Mouse (Mus musculus) brain, adult 10 weeks (tissue): ENCODE data around the gene Neu1. TPM values are rescaled to one million over a fixed set of nuclear protein-coding genes. Genes with fewer than 3 reads are reported as not detected.

Experiments used
- polyA plus RNA-seq: library from polyadenylated mRNA; stranded (reverse); fragments of 350-450 nt; fragmentation: Illumina TruSeq; extraction: RNeasy Lipid Tissue Mini Kit (QIAGEN cat#74804); gene quantifications from one replicate; pipeline ENCODE4 v1.2.3, GENCODE M21; 2015; ENCODE audit warnings: low read depth, low replicate concordance

The Neu1 gene
- 51.2 TPM for polyA plus RNA-seq

DNA sequence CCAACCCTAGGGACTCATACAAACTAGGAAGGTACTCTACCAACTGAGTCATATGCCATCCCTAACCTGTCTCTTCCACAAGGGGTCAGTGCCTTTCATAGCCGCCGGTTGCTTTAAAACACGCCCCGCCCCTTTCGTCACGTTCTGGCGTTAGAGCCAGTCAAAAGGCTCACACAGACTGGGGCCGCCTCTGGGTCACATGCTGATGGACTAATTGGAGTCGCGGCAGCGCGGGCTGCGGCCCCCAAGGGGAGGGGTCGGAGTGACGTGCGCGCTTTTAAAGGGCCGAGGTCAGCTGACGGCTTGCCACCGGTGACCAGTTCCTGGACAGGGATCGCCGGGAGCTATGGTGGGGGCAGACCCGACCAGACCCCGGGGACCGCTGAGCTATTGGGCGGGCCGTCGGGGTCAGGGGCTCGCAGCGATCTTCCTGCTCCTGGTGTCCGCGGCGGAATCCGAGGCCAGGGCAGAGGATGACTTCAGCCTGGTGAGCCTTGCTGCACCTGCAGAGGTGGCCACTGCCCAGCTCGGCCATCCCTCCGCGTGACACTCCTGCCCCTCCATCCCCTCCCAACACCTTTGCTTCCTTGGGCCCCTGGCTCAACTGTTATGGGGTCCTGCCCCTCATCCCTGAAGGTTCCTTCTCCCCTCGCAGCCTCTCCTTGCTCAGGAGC, at the start of gene Neu1:
Neu1 (plus strand) TSS at position 193 of the 674 bp plus-strand sequence.

GRCm38 (mm10) chr17:34881683-34882310, 49.3 kb upstream of the Neu1 start, which contains the start of gene Gm20547:
Gene Gm20547 (minus strand): TSS chr17:34882042.

GRCm38 (mm10) chr17:34898160-34898586, 32.9 kb upstream of the Neu1 start, which contains the start of the genes C2 and Ehmt2:
Gene C2 (minus strand): TSS chr17:34898265.
Gene Ehmt2 (plus strand): TSS chr17:34898469.

DNA sequence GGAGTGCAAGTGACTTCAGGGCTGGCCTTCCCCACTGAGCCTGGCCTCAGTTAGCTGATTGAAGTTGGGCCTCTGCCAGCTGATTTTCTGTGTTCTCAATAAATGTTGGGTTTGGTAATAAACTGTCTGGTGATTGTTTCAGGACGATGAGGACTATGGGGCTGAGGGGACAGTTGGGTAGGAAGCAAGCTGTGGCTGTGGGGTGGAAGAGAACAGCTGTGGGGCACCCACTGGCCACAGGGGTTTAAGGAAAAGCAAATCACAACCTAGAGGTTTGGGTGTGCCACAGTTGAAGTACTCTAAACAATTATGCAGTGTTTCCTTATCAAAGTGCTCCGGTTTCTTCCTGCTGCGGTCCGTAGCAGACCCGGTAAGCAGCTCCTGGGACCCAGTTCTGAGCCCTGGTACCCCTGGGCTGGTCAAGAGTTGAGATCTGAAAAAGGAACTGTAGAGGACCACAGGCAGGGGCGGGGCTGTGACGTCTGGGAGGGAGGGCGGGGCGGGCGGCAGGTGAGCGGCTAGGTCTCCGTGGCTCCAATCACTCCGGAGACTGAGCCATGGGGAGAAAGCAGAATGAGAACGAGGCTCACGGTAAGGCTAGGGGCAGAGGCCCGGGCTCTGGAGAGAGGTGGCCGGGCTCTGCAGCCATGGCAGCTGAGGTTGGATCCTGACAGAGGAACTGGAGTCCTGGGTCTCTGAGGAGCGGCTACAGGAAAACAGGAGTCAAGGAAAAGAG, 17.0 kb upstream of the Neu1 start, which contains the start of gene Slc44a4:
Slc44a4 (plus strand) TSS at position 537 of the 736 bp plus-strand sequence.

DNA sequence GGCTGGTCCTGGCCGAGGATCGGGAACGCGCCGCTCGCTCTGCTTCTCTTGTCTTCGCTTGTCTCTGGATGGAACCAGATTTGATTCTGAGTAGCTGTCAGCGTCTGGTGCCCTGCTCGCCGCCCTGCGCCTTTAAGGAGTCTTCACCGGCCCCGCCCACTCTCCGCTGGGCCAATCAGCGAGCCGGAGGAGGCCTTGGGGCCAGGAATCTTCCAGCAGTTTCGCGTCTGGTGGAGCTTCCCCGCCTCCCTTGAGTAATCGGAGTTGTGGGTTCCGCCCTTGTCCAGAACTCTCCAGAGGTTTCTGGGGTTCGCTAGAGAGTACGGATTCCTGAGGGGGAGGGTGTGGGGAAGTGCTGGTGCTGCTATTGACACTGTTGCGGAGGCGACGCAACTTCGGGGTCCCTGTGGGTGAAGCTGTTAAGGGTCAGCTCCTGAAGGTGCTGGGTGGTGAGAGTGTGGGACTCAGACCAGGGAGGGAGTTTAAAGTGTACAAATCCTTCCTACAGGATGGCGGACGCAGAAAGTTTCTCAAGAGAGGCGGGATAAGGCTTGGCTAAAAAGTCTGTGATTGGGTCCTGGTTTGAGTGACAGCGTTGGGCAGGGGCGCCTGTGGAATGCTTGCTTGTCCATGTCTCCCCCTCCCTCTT, 28.2 kb downstream of the Neu1 start, which contains the start of gene Hspa1b:
Hspa1b (minus strand) TSS at position 109 of the 649 bp plus-strand sequence.

GRCm38 (mm10) chr17:34969822-34970221, 38.8 kb downstream of the Neu1 start, which contains the start of gene Gm20481:
Gene Gm20481 (plus strand): TSS chr17:34969912.

DNA sequence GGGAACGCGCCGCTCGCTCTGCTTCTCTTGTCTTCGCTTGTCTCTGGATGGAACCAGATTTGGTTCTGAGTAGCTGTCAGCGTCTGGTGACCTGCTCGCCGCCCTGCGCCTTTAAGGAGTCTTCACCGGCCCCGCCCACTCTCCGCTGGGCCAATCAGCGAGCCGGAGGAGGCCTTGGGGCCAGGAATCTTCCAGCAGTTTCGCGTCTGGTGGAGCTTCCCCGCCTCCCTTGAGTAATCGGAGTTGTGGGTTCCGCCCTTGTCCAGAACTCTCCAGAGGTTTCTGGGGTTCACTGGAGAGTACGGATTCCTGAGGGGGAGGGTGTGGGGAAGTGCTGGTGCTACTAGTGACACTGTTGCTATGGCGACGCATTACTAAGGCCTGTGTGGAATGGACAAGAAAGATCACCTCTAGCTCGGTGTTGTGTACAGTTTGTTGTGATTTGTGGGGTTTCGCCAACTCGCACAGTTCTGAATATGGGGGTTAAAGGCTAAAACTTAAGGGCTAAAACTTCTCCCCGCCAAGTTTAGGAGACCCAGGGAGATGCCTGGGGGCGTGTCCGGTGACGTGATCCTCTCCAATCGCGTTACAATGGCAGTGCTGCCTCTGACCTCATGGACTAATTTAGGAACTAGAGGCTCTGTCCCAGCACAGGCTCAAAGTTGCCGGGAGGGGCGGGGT, 41.2 kb downstream of the Neu1 start, which contains the start of the genes Hspa1a and Hspa1l:
Hspa1a (minus strand) TSS at position 88 of the 681 bp plus-strand sequence.
Hspa1l (plus strand) TSS at position 635 of the 681 bp plus-strand sequence.

DNA sequence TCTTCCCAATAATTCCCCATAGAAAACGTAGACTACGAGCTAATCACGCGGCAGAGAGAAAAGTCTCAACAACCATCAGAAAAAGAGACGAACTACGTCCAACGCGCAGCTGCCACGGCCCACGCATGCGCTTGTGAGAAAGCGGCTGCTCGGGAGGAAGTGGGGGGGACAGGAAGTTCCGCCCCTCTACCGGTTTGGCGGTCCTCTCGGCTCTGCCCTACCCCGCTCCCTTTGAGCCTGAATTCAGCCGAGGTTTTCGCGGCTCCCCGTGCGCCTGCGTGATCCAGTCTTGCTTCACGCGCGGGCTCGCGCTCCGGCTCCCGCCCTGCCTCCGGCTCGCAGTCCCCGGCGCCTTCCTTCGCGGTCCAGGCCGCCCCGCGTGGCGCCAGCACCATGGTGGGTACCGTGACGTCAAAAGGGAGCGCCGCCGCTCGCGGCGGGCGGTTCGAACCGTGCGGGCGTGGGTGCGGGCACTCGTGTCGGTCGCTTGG, 50.7 kb downstream of the Neu1 start, which contains the start of gene Lsm2:
Lsm2 (plus strand) TSS at position 173 of the 491 bp plus-strand sequence.

Other genes starting within 250 kb of the Neu1 start
- 10.9 TPM for gene C4b, start 187.4 kb upstream of the Neu1 start, polyA plus RNA-seq
- gene Cyp21a1, start 126.7 kb upstream of the Neu1 start, polyA plus RNA-seq: not detected
- 67.9 TPM for gene Stk19, start 94.3 kb upstream of the Neu1 start, polyA plus RNA-seq
- 37.4 TPM for gene Dxo, start 94.2 kb upstream of the Neu1 start, polyA plus RNA-seq
- gene Skiv2l, start 81.0 kb upstream of the Neu1 start, polyA plus RNA-seq: 47.0 TPM
- gene Nelfe, start 80.9 kb upstream of the Neu1 start, polyA plus RNA-seq: 35.3 TPM
- 0.31 TPM for gene Cfb, start 68.7 kb upstream of the Neu1 start, polyA plus RNA-seq
- gene Zbtb12, start 51.8 kb upstream of the Neu1 start, polyA plus RNA-seq: 5.7 TPM
- not detected for gene Gm20547, start 49.2 kb upstream of the Neu1 start, polyA plus RNA-seq
- gene C2, start 33.0 kb upstream of the Neu1 start, polyA plus RNA-seq: 1.5 TPM
- gene Ehmt2, start 32.8 kb upstream of the Neu1 start, polyA plus RNA-seq: 122 TPM
- 0.19 TPM for gene Slc44a4, start 16.8 kb upstream of the Neu1 start, polyA plus RNA-seq
- 8.3 TPM for gene Hspa1b, start 28.0 kb downstream of the Neu1 start, polyA plus RNA-seq
- gene Gm20481, start 38.7 kb downstream of the Neu1 start, polyA plus RNA-seq: not detected
- gene Hspa1a, start 40.9 kb downstream of the Neu1 start, polyA plus RNA-seq: 8.4 TPM
- gene Hspa1l, start 41.5 kb downstream of the Neu1 start, polyA plus RNA-seq: 0.36 TPM
- gene Lsm2, start 50.6 kb downstream of the Neu1 start, polyA plus RNA-seq: 26.4 TPM
- gene Vars, start 69.7 kb downstream of the Neu1 start, polyA plus RNA-seq: 22.8 TPM
- 0.71 TPM for gene Vwa7, start 85.3 kb downstream of the Neu1 start, polyA plus RNA-seq
- not detected for gene Sapcd1, start 96.8 kb downstream of the Neu1 start, polyA plus RNA-seq
- 0.67 TPM for gene Msh5, start 115.5 kb downstream of the Neu1 start, polyA plus RNA-seq
- 22.1 TPM for gene Clic1, start 118.7 kb downstream of the Neu1 start, polyA plus RNA-seq
- gene Ddah2, start 127.8 kb downstream of the Neu1 start, polyA plus RNA-seq: 19.3 TPM
- gene Ly6g6c, start 134.1 kb downstream of the Neu1 start, polyA plus RNA-seq: not detected
- not detected for gene Mpig6b, start 134.9 kb downstream of the Neu1 start, polyA plus RNA-seq
- gene Ly6g6e, start 145.6 kb downstream of the Neu1 start, polyA plus RNA-seq: 5.5 TPM
- gene Ly6g6d, start 146.8 kb downstream of the Neu1 start, polyA plus RNA-seq: 1.8 TPM
- gene Ly6g6f, start 154.4 kb downstream of the Neu1 start, polyA plus RNA-seq: 0.70 TPM
- gene Abhd16a, start 158.0 kb downstream of the Neu1 start, polyA plus RNA-seq: 106 TPM
- not detected for gene Ly6g5c, start 177.0 kb downstream of the Neu1 start, polyA plus RNA-seq
- not detected for gene Ly6g5b, start 184.2 kb downstream of the Neu1 start, polyA plus RNA-seq
- gene Gpank1, start 190.2 kb downstream of the Neu1 start, polyA plus RNA-seq: 24.9 TPM
- 221 TPM for gene Csnk2b, start 190.8 kb downstream of the Neu1 start, polyA plus RNA-seq
- gene D17H6S53E, start 195.1 kb downstream of the Neu1 start, polyA plus RNA-seq: 18.0 TPM
- not detected for gene Apom, start 200.8 kb downstream of the Neu1 start, polyA plus RNA-seq
- 159 TPM for gene Bag6, start 203.9 kb downstream of the Neu1 start, polyA plus RNA-seq
- gene Prrc2a, start 233.6 kb downstream of the Neu1 start, polyA plus RNA-seq: 185 TPM
- gene Aif1, start 244.8 kb downstream of the Neu1 start, polyA plus RNA-seq: 19.0 TPM